Mouse (Mus musculus): Measurements from ENCODE around the gene Notch3. TPM values are rescaled to one million over a fixed set of nuclear protein-coding genes. Genes with fewer than 3 reads are reported as not detected.

The Notch3 gene
- total and polyA plus RNA-seq, 2 experiments from 2014 or later: 3.3 to 22.5 TPM

GRCm38 (mm10) chr17:32130506-32130905 is 36.1 kb downstream of the Notch3 start:
- DNase-seq (no peak), ATAC-seq (no peak)
- Histone ChIP-seq H3K4me2 (ENCODE audit: low read depth) (no peak overlapping the region), H3K4me3 (ENCODE audit: low read depth, low read length) (no peak overlapping the region), H3K27ac (ENCODE audit: low read depth, low read length) (no peak overlapping the region), H3K9ac (no peak overlapping the region), H3K36me3 (ENCODE audit: insufficient read depth) (no peaks in the 10 kb centered on the region), H3K9me3 (ENCODE audit: low read length) (no peaks in the 10 kb centered on the region), H3K4me1 (ENCODE audit: insufficient read depth) (no peaks in the 10 kb centered on the region), H3K27me3 (ENCODE audit: insufficient read depth, low read length) (no peaks in the 10 kb centered on the region)
- no peak for TF ChIP-seq CTCF (IDR thresholded peaks at IDR 0.05; ENCODE audit: low read depth)
- WGBS: 86% methylated on average over 9 of the region's 9 CpGs

GRCm38 (mm10) chr17:32127195-32127594 is 39.5 kb downstream of the Notch3 start:
- no peak overlapping the region for H3K4me3 ChIP-seq (ENCODE audit: low read depth, low read length)
- WGBS: 85% methylated on average over 2 of the region's 2 CpGs
- ATAC-seq: no peak
- no peak for DNase-seq
- H3K4me1 ChIP-seq (ENCODE audit: insufficient read depth): no peaks in the 10 kb centered on the region
- no peaks in the 10 kb centered on the region for H3K27me3 ChIP-seq (ENCODE audit: insufficient read depth, low read length)
- H3K4me2 ChIP-seq (ENCODE audit: low read depth): no peak overlapping the region
- H3K9ac ChIP-seq: no peak overlapping the region
- no peaks in the 10 kb centered on the region for H3K9me3 ChIP-seq (ENCODE audit: low read length)
- no peak for TF ChIP-seq CTCF (IDR thresholded peaks at IDR 0.05; ENCODE audit: low read depth)
- H3K27ac ChIP-seq (ENCODE audit: low read depth, low read length): no peak overlapping the region
- H3K36me3 ChIP-seq (ENCODE audit: insufficient read depth): no peaks in the 10 kb centered on the region

GRCm38 (mm10) chr17:32125407-32125806 is 41.2 kb downstream of the Notch3 start:
- H3K4me3 ChIP-seq (ENCODE audit: low read depth, low read length): no peak overlapping the region
- H3K9ac ChIP-seq: no peak overlapping the region
- no peak for ATAC-seq
- no peak overlapping the region for H3K4me2 ChIP-seq (ENCODE audit: low read depth)
- H3K27ac ChIP-seq (ENCODE audit: low read depth, low read length): no peak overlapping the region
- DNase-seq: no peak
- no peaks in the 10 kb centered on the region for H3K4me1 ChIP-seq (ENCODE audit: insufficient read depth)
- TF ChIP-seq CTCF (IDR thresholded peaks at IDR 0.05; ENCODE audit: low read depth): no peak; the same call in 1 of the 2 replicates
- 84% methylated on average over 3 of the region's 3 CpGs for WGBS
- H3K27me3 ChIP-seq (ENCODE audit: insufficient read depth, low read length): no peaks in the 10 kb centered on the region
- H3K9me3 ChIP-seq (ENCODE audit: low read length): no peaks in the 10 kb centered on the region
- H3K36me3 ChIP-seq (ENCODE audit: insufficient read depth): no peaks in the 10 kb centered on the region

- Histone ChIP-seq H3K27me3 (ENCODE audit: insufficient read depth, low read length) (no peaks in the 10 kb centered on the region), H3K4me2 (ENCODE audit: low read depth) (no peak overlapping the region), H3K27ac (ENCODE audit: low read depth, low read length) (no peak overlapping the region), H3K36me3 (ENCODE audit: insufficient read depth) (no peaks in the 10 kb centered on the region), H3K4me1 (ENCODE audit: insufficient read depth) (no peaks in the 10 kb centered on the region), H3K9ac (no peak overlapping the region), H3K4me3 (ENCODE audit: low read depth, low read length) (no peak overlapping the region), H3K9me3 (ENCODE audit: low read length) (no peaks in the 10 kb centered on the region)
- no peak for DNase-seq
- no peak for ATAC-seq
- WGBS: 88% methylated on average over 4 of the region's 4 CpGs
- TF ChIP-seq CTCF (IDR thresholded peaks at IDR 0.05; ENCODE audit: low read depth): no peak
Observed at GRCm38 (mm10) chr17:32123545-32123944, 43.1 kb downstream of the Notch3 start.

GRCm38 (mm10) chr17:32122587-32122970 is 44.1 kb downstream of the Notch3 start:
- ATAC-seq (no peak), DNase-seq (no peak)
- no peak overlapping the region for H3K27ac ChIP-seq (ENCODE audit: low read depth, low read length)
- no peak for TF ChIP-seq CTCF (IDR thresholded peaks at IDR 0.05; ENCODE audit: low read depth)
- no peak overlapping the region for H3K4me3 ChIP-seq (ENCODE audit: low read depth, low read length)
- no peak overlapping the region for H3K9ac ChIP-seq
- H3K27me3 ChIP-seq (ENCODE audit: insufficient read depth, low read length): no peaks in the 10 kb centered on the region
- no peaks in the 10 kb centered on the region for H3K9me3 ChIP-seq (ENCODE audit: low read length)
- 0 out of 2 replicates have a peak, but pooled peaks cover under 1% of the 10 kb centered on the region for H3K4me1 ChIP-seq (ENCODE audit: insufficient read depth)
- no peak overlapping the region for H3K4me2 ChIP-seq (ENCODE audit: low read depth)
- no peaks in the 10 kb centered on the region for H3K36me3 ChIP-seq (ENCODE audit: insufficient read depth)
- WGBS: 81% methylated on average over 14 of the region's 14 CpGs

- no peak overlapping the region for H3K4me2 ChIP-seq (ENCODE audit: low read depth)
- H3K4me1 ChIP-seq (ENCODE audit: insufficient read depth): peaks cover 6% of the 10 kb centered on the region; the same call in 1 of the 2 replicates
- WGBS: 84% methylated on average over 19 of the region's 19 CpGs
- no peak overlapping the region for H3K4me3 ChIP-seq (ENCODE audit: low read depth, low read length)
- TF ChIP-seq CTCF (IDR thresholded peaks at IDR 0.05; ENCODE audit: low read depth): no peak
- no peak overlapping the region for H3K27ac ChIP-seq (ENCODE audit: low read depth, low read length)
- H3K27me3 ChIP-seq (ENCODE audit: insufficient read depth, low read length): no peaks in the 10 kb centered on the region
- ATAC-seq (no peak), DNase-seq (no peak)
- no peak overlapping the region for H3K9ac ChIP-seq
- H3K36me3 ChIP-seq (ENCODE audit: insufficient read depth): no peaks in the 10 kb centered on the region
- H3K9me3 ChIP-seq (ENCODE audit: low read length): no peaks in the 10 kb centered on the region
Observed at GRCm38 (mm10) chr17:32121833-32122586, 44.6 kb downstream of the Notch3 start.

GRCm38 (mm10) chr17:32120771-32121532 is 45.7 kb downstream of the Notch3 start:
- Histone ChIP-seq H3K4me3 (ENCODE audit: low read depth, low read length) (no peak overlapping the region), H3K9me3 (ENCODE audit: low read length) (no peaks in the 10 kb centered on the region), H3K27ac (ENCODE audit: low read depth, low read length) (no peak overlapping the region), H3K27me3 (ENCODE audit: insufficient read depth, low read length) (no peaks in the 10 kb centered on the region), H3K36me3 (ENCODE audit: insufficient read depth) (no peaks in the 10 kb centered on the region), H3K4me1 (ENCODE audit: insufficient read depth) (peaks cover 6% of the 10 kb centered on the region; the same call in 1 of the 2 replicates), H3K9ac (no peak overlapping the region), H3K4me2 (ENCODE audit: low read depth) (no peak overlapping the region)
- WGBS: 91% methylated on average over 9 of the region's 9 CpGs
- no peak for TF ChIP-seq CTCF (IDR thresholded peaks at IDR 0.05; ENCODE audit: low read depth)
- DNase-seq (no peak), ATAC-seq (no peak)

All from forebrain, postnatal 0 days (tissue).